Mouse (Mus musculus): ENCODE results near the gene Pcx.

GRCm38 (mm10) chr19:4579296-4579695, 69.0 kb downstream of the Pcx start:
- TF ChIP-seq CTCF (IDR thresholded peaks at IDR 0.05; ENCODE audit: low read depth) (no peak), EP300 (optimal IDR thresholded peaks at IDR 0.05) (no peak)

All from stomach, postnatal 0 days (tissue).